Mouse (Mus musculus) cortical plate, adult 2 months (tissue): ENCODE measurements around the gene Fam102a. TPM values are rescaled to one million over a fixed set of nuclear protein-coding genes. Genes with fewer than 3 reads are reported as not detected.
A peak's percentile ranks its signal among the peaks of the same experiment; 100 is the strongest.

Experiments used
- H3K27ac ChIP-seq: fragments of 200-500 bp; 2 replicates; pipeline ENCODE4 v1.5.1; 2012; ENCODE audit warnings: low read length, control low read depth, inconsistent platforms; ENCODE audit not compliant: insufficient read depth
- H3K4me1 ChIP-seq: fragments of 200-500 bp; 2 replicates; pipeline ENCODE4 v1.6.1; 2011; ENCODE audit warnings: low read length; ENCODE audit not compliant: control insufficient read depth, insufficient read depth
- H3K4me3 ChIP-seq: fragments of 200-500 bp; 2 replicates; pipeline ENCODE4 v1.5.1; 2011; ENCODE audit warnings: mild to moderate bottlenecking, low read length, control low read depth; ENCODE audit not compliant: insufficient read depth
- CTCF ChIP-seq: fragments of 200-500 bp; IDR thresholded peaks from 2 replicates; pipeline ENCODE4 v1.5.1; 2011; ENCODE audit warnings: mild to moderate bottlenecking, control low read depth, low read length; ENCODE audit not compliant: insufficient read depth; ENCODE audit errors: extremely low read depth
- POLR2A ChIP-seq: fragments of 200-500 bp; IDR thresholded peaks from 2 replicates; pipeline ENCODE4 v1.6.1; 2011; ENCODE audit warnings: mild to moderate bottlenecking, low read length, control low read depth; ENCODE audit not compliant: insufficient read depth; ENCODE audit errors: extremely low read depth
- polyA plus RNA-seq: library from polyadenylated mRNA; depleted of rRNA; stranded (reverse); fragments of >200 nt; gene quantifications from 2 replicates; pipeline ENCODE4 v1.2.3, GENCODE M21; 2012

Gene Fam102a
- polyA plus RNA-seq, 1 experiment = 46.7 TPM

DNA sequence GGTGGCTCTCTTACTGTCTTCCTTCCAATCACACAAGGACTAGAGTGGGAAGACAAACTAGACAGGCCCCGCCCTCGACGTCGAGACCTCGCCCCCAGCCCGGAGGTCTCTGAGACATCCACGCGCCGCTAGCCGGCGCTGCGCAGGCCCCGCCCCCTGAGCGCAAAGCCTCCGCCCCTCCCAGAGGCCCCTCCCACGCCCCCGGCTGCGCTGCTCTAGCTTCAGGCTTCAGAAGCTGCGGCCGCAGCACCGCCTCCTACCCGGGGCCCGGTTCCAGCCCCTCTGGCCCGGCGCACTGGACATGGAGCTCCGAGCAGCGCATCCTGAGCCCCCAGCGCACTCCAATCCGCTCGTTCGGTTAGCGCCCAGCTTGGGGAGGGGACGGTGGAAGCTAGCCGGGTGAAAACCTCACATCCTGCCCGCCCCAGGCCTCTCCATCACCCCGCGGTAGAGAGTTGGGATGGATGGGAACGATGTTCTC, 51.8 kb downstream of the Fam102a start, which contains the start of gene St6galnac4:
St6galnac4 (plus strand) TSS at position 225 of the 481 bp plus-strand sequence.
- 0 out of 2 replicates have a peak, but pooled peaks have one; percentile 55 for TF ChIP-seq POLR2A
- 0 out of 2 replicates have a peak, but pooled peaks have one; percentile 12 for TF ChIP-seq CTCF
- H3K4me3 ChIP-seq = peak within 1 kb of the TSS; percentile 98
- peak within 1 kb of the TSS; percentile 43 for H3K27ac ChIP-seq
- H3K4me1 ChIP-seq = peaks cover 10% of the 10 kb centered on the region

DNA sequence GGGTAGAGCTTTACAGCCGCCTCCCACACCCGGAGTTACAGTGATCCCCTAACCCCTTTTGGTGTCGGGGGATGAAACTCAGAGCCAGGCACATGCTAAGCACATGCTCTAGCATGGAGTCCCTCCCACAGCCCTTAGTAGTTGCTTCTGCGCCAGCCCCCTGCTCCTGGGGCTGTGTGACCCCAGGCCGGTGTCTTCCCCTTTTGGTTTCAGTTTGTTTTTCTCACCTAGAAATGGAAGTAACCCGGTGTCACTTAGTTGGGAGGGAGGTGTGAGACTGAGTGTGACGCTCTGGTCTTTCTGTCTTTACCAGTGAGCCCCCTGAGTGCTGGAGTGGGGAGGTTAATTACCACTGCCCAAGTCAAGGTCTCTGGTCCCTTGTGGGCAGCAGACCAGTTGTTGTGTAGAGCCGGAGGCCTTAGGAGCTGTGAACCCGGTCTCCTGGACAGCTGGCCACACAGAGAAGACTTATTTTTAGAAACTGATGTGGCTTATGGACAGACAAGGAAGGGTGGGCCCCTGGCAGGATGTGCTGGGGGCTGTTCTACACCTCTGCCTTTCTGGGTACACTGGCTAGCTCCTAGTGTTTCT, 52.7 kb downstream of the Fam102a start:
- no peak overlapping the region; the same call in 1 of the 2 replicates for H3K27ac ChIP-seq
- peaks cover 10% of the 10 kb centered on the region for H3K4me1 ChIP-seq
- H3K4me3 ChIP-seq = peak overlapping the region; percentile 98
- no peak for TF ChIP-seq POLR2A
- no peak for TF ChIP-seq CTCF

DNA sequence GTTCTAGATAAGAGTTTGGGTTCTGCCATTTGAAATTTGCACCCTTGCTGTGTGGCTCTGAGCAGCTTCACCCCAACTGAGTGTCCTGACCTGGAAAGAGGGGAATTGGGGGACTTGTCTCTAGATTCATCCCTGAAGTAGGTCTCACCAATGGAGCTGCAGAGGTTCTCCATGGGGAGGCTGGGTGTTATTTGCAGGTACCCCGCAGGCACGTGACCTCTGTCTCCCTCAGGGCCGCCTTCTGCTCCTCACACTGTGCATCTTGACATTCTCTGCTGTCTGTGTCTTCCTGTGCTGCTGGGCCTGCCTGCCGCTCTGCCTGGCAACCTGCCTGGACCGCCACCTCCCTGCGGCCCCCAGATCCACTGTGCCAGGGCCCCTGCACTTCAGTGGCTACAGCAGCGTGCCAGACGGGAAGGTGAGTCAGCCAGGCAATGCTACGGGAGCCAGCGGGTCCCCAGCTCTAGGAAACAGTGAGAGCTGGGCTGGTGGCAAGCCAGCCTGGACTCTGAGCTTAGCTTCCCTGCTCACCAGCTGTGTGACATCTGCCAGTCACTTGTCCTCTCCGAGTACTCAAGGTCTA, 54.2 kb downstream of the Fam102a start:
- TF ChIP-seq POLR2A (no peak), CTCF (no peak)
- no peak overlapping the region for H3K27ac ChIP-seq
- H3K4me3 ChIP-seq = peak overlapping the region; percentile 98

DNA sequence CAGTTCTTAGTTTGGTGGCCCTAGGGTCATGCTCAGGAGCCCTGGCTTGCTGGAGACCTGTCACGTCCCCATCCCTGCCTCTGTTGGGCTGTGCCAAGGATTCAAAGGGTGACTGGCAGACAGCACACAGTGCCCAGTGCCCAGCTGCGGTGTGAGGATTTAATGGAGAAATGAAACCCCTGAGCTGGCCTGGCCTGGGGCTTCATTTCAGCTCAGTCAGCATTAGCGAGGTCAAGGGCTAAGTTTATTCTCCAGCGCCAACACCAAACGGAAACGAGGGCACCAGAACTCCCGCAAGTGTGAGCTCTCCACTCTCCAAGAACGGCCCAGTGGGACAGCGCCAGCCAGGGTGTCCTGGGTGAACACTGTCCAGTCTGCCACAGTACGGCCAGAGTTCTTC, 55.1 kb downstream of the Fam102a start:
- Histone ChIP-seq H3K4me3 (no peak overlapping the region), H3K27ac (no peak overlapping the region), H3K4me1 (peaks cover 10% of the 10 kb centered on the region)
- TF ChIP-seq CTCF = no peak
- no peak for TF ChIP-seq POLR2A

More for the DNA sequence above, 54.2 kb downstream of the Fam102a start:
- H3K4me1 ChIP-seq = peaks cover 10% of the 10 kb centered on the region

- TF ChIP-seq POLR2A (no peak), CTCF (no peak)
- Histone ChIP-seq H3K4me3 (no peak overlapping the region), H3K4me1 (peaks cover 10% of the 10 kb centered on the region), H3K27ac (no peak overlapping the region)
Measured at GRCm38 (mm10) chr2:32591249-32591648, 56.1 kb downstream of the Fam102a start.

DNA sequence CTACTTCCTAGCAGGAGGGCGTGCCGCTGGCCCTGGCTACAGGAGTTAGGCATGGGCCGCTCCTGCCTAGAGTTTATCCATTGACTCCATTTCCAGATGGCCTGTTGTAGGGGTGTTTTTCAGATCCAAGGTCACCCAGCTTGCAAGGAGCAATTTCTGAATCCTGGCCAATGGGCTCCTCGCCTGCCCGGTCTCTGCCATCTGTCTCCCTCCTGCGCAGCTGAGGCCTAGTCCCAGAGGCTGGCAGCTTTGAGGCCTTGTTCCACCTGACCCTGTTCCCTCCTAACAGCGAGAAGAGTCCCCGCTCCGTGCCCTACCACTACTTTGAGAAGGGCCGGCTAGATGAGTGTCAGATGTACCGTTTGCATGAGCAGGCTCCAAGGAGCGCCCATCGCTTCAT, 61.6 kb downstream of the Fam102a start:
- Histone ChIP-seq H3K4me1 (no peaks in the 10 kb centered on the region), H3K4me3 (no peak overlapping the region), H3K27ac (no peak overlapping the region)
- no peak for TF ChIP-seq CTCF
- no peak for TF ChIP-seq POLR2A

- TF ChIP-seq CTCF (no peak), POLR2A (no peak)
- no peak overlapping the region for H3K27ac ChIP-seq
- H3K4me1 ChIP-seq = no peaks in the 10 kb centered on the region
- H3K4me3 ChIP-seq = no peak overlapping the region
Measured at GRCm38 (mm10) chr2:32597248-32597647, 62.1 kb downstream of the Fam102a start.

DNA sequence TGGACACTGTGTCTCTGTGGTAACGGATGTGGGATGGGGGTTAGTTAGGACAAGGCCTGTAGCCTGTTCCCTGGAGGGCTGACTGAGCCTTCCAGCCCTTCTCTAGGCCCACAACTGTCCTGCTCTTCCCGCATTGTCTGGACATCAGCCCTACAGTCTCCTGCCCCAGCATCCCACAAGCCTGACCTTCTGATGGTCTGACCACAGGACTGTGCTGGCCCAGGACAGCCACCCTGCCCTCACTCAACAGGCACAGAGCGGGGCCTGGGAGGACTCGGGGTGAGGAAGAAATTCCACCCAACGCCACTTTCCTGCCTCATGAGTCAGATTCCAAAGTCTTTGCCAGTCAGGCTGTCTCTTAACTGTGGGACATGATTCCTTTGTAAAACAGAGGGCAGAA, 62.6 kb downstream of the Fam102a start:
- Histone ChIP-seq H3K27ac (no peak overlapping the region), H3K4me3 (no peak overlapping the region), H3K4me1 (no peaks in the 10 kb centered on the region)
- TF ChIP-seq POLR2A = no peak
- no peak for TF ChIP-seq CTCF

DNA sequence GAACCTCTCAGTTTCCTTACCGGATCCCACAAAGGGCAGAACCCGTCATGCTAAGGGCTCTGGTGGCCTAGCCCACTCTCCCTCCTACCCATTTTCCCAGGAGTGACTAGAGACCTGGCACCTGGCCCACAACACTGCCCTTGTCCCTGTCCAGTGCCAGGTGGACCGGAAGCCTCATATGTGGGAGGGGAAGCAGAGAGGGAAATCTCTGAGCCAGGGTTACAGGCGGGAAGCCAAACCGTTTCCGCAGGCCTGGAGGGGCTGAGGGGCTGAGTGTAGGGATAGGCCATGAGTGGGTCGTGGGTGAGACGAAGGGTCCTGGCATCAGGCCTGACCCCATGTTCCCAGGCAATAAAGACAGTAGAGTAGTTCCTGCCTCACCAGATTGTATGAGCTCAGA, 63.4 kb downstream of the Fam102a start:
- H3K4me3 ChIP-seq = no peak overlapping the region
- no peaks in the 10 kb centered on the region for H3K4me1 ChIP-seq
- no peak overlapping the region for H3K27ac ChIP-seq
- TF ChIP-seq POLR2A (no peak), CTCF (no peak)

DNA sequence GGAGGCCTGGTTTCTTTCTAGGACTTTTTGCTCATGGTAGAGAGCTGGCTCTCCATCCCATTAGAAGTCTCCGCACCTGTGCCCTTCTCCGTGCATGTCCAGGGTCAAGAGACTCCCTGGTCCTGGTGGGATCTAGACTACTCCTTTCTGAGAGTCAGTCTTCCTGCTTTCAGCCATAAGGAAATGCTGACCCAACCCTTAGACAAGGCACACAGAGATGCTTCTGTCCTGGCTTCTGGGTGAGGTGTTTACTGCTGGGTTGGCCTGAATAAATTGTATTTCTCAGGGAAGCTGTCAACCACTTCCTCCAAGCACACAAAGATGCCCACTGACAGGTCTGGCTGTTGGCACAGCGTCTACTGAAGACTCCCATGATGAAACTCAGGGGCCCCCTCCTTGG, 64.3 kb downstream of the Fam102a start, which contains the start of gene St6galnac6:
St6galnac6 (plus strand) TSS at position 301 of the 400 bp plus-strand sequence.
- H3K27ac ChIP-seq = no peak within 1 kb of the TSS
- TF ChIP-seq CTCF = no peak
- no peak for TF ChIP-seq POLR2A
- no peak within 1 kb of the TSS for H3K4me3 ChIP-seq
- no peaks in the 10 kb centered on the region for H3K4me1 ChIP-seq
